Mouse (Mus musculus) embryonic facial prominence, embryonic 12.5 days (tissue): Measurements from ENCODE around the gene Slc5a1. TPM values are rescaled to one million over a fixed set of nuclear protein-coding genes. Genes with fewer than 3 reads are reported as not detected.

Source experiments
- ATAC-seq: fragments of 200-750 bp; cut with Nextera tagmentation; 2 replicates; pipeline ENCODE4 v1.8.0; 2017; ENCODE audit not compliant: insufficient number of reproducible peaks, insufficient read depth, low FRiP score, low TSS enrichment
- H3K27ac ChIP-seq: fragments of 300-500 bp; sonication (generic); 2 replicates; pipeline ENCODE4 v1.5.1; 2016; ENCODE audit warnings: mild to moderate bottlenecking
- H3K27me3 ChIP-seq: fragments of 300-500 bp; sonication (generic); 2 replicates; pipeline ENCODE4 v1.6.1; 2016; ENCODE audit warnings: mild to moderate bottlenecking, moderate library complexity
- H3K36me3 ChIP-seq: fragments of 300-500 bp; sonication (generic); 2 replicates; pipeline ENCODE4 v1.6.1; 2016; ENCODE audit warnings: mild to moderate bottlenecking
- H3K4me1 ChIP-seq: fragments of 300-500 bp; sonication (generic); 2 replicates; pipeline ENCODE4 v1.6.1; 2016
- H3K4me2 ChIP-seq: fragments of 300-500 bp; sonication (generic); replicated peaks from 2 replicates; pipeline ENCODE4 v1.6.1; 2016; ENCODE audit warnings: mild to moderate bottlenecking, moderate library complexity
- H3K4me3 ChIP-seq: fragments of 300-500 bp; sonication (generic); 2 replicates; pipeline ENCODE4 v1.5.1; 2016; ENCODE audit warnings: mild to moderate bottlenecking
- H3K9ac ChIP-seq: fragments of 300-500 bp; sonication (generic); 2 replicates; pipeline ENCODE4 v1.6.1; 2016; ENCODE audit warnings: mild to moderate bottlenecking, moderate library complexity
- H3K9me3 ChIP-seq: fragments of 300-500 bp; sonication (generic); 2 replicates; pipeline ENCODE4 v1.6.1; 2016; ENCODE audit warnings: mild to moderate bottlenecking, moderate library complexity
- WGBS: fragments of 180-500 bp; shearing (Covaris S2); methylation state at CpG from one replicate; pipeline ENCODE4 v1.1.7; 2016; 5-methylcytosine and 5-hydroxymethylcytosine counted together
- polyA plus RNA-seq: library from polyadenylated mRNA; unstranded; fragments of >200 nt; fragmentation: Nextera tagmentation; extraction: Ambion mirVana; gene quantifications from 2 replicates; pipeline ENCODE4 v1.2.1, GENCODE M21; 2016

The Slc5a1 gene
- polyA plus RNA-seq, 1 experiment from 2014 or later: not detected

DNA sequence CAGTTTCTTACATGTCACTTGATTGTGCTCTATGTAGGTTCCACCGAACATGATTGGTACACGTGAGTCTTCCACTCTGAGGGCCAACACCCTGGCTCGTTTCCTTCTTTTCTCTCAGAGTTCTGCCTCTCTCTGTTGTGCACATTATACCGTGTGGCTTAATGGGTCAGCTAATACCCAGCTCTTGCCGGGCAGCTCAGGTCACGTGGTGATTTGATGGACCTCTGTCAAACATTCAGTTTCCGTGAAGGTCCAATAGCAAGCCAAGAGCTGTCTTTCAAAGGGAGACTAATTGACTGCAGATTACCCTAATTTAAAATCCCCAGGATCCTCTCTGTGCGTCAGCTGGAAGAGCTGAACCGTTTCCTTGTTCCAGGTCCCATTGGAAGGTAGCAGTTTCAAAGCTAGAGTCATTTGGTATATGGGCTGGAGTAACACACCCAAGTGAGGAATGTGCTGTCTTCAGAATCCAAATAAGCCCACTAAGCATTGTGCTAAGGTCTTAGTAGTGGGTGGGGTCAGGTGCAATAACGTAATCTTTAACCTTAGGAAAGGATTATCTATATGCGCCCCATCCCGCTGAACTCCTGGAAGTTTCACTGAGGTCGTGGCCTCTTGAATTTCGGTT, 3.9 kb downstream of the Slc5a1 start:
- Histone ChIP-seq H3K4me3 (no peak overlapping the region), H3K4me2 (no peak overlapping the region), H3K9ac (no peak overlapping the region), H3K9me3 (no peaks in the 10 kb centered on the region), H3K36me3 (no peaks in the 10 kb centered on the region), H3K4me1 (no peaks in the 10 kb centered on the region; the same call in 1 of the 2 replicates), H3K27me3 (peaks cover 34% of the 10 kb centered on the region), H3K27ac (no peak overlapping the region)
- ATAC-seq: no peak
- 62% methylated on average over 14 of the region's 14 CpGs for whole genome bisulfite sequencing

DNA sequence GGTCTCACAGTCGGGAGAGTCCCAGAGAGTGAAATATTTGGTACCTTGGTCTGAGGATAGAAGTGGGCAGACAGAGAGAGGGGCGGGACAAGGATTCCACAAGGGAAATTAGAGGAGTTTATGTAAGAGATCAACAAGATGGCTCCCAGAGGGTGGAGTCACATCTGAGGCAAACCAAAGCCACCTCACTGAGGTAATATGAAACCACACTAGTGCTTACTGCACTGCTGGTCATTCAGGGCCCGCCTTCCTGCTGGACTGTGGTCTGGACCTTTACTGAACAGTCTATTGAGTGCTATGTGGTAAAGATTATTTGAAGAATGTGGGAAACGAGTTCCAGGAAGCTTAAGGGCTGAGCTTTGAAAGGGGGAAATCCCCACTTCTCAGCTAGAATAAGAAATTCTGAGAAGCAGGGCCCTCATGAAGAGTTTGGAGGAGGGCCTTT, 17.9 kb downstream of the Slc5a1 start:
- Histone ChIP-seq H3K36me3 (no peaks in the 10 kb centered on the region), H3K27ac (no peak overlapping the region), H3K9me3 (no peaks in the 10 kb centered on the region), H3K4me1 (no peaks in the 10 kb centered on the region), H3K9ac (no peak overlapping the region), H3K27me3 (no peaks in the 10 kb centered on the region), H3K4me2 (no peak overlapping the region), H3K4me3 (no peak overlapping the region)
- no peak for ATAC-seq
- WGBS: 38% methylated on average over 4 of the region's 4 CpGs

DNA sequence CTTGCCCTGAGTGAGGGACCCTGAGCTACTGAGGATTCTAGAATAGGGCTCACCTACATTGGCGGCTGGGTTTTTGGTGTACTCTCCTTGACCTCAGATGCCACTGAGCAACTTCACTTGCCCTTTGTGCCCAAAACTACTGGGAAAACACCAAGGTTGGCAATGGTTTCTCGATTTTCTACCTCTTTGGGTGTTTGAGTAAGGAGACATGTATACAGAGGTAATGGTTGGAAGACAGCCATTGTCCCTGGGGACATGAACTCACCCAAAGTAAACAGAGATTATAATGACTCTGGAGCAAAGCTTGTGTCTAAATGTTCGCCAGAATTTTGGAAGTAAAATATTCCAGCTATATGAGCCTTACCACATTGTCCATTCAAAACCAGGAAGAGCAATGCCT, 19.6 kb downstream of the Slc5a1 start:
- ATAC-seq: no peak
- H3K4me1 ChIP-seq: no peaks in the 10 kb centered on the region
- no peak overlapping the region for H3K4me2 ChIP-seq
- no peaks in the 10 kb centered on the region for H3K36me3 ChIP-seq
- H3K27ac ChIP-seq: no peak overlapping the region
- H3K27me3 ChIP-seq: no peaks in the 10 kb centered on the region
- 72% methylated on average over 3 of the region's 3 CpGs for WGBS
- H3K9ac ChIP-seq: no peak overlapping the region
- H3K4me3 ChIP-seq: no peak overlapping the region
- no peaks in the 10 kb centered on the region for H3K9me3 ChIP-seq

DNA sequence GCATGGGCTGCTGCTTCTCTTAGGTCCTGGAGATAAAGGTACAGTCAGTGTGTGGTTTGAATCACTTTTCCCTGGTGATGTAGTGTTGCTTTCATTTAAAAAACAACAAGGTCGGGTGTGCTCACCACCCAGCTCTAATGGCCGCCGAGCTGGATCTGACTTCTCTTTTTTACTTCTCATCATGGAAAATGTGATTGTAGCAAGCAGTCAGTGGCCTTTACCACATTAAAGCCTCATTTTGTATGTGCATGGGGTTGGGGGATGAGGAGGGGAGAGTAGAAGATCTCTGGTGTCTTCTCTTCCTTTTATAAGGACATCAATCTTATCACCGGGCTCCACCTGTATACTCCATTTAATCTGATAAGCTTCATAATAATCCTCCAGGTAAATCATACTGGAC, 21.3 kb downstream of the Slc5a1 start:
- Histone ChIP-seq H3K9me3 (no peaks in the 10 kb centered on the region), H3K4me1 (no peaks in the 10 kb centered on the region), H3K4me2 (no peak overlapping the region), H3K27ac (no peak overlapping the region), H3K36me3 (no peaks in the 10 kb centered on the region), H3K9ac (no peak overlapping the region), H3K27me3 (no peaks in the 10 kb centered on the region), H3K4me3 (no peak overlapping the region)
- ATAC-seq: no peak
- 88% methylated on average over 4 of the region's 4 CpGs for WGBS

DNA sequence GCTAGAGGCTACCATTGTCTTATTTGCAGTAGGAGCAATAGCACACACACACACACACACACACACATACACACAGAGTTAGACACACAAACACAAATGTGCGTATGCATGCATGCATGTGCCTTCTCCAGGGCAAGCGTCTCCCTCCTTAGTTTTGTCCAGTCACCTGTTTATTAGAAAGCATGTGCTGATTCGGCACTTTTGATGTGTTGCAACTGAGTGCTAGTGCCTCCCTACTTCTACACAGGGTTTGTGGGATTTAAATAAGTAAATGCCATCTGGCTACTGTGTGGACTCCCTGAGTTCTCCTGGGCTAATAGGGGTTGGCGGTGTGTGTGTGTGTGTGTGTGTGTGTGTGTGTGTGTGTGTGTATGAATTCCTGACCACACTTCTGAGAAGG, 30.1 kb downstream of the Slc5a1 start:
- H3K27ac ChIP-seq: no peak overlapping the region
- no peak overlapping the region for H3K9ac ChIP-seq
- no peak for ATAC-seq
- H3K4me2 ChIP-seq: no peak overlapping the region
- H3K36me3 ChIP-seq: no peaks in the 10 kb centered on the region
- no peaks in the 10 kb centered on the region for H3K27me3 ChIP-seq
- H3K9me3 ChIP-seq: no peaks in the 10 kb centered on the region
- H3K4me3 ChIP-seq: no peak overlapping the region
- 92% methylated on average over 4 of the region's 4 CpGs for WGBS
- no peaks in the 10 kb centered on the region for H3K4me1 ChIP-seq

DNA sequence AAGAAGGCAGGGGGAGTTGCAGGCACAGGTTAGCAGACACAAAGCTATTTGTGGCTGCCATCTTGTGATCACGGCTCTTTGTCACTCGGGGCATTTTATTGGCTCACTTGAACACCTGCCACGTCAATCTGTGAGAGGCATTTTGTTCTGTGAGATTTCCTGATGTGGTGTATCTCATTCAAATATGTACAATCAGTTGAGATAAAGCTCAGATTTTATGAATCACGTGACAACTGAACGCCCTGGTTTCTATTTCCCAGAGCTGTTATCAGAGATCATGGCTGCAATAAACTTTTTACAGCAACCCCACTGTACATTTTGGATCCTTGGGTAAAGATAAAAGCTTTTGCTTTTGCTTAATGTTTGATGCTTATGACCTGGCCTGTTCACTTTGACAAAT, 31.6 kb downstream of the Slc5a1 start:
- H3K27me3 ChIP-seq: no peaks in the 10 kb centered on the region
- H3K4me3 ChIP-seq: no peak overlapping the region
- H3K9me3 ChIP-seq: no peaks in the 10 kb centered on the region
- no peaks in the 10 kb centered on the region for H3K36me3 ChIP-seq
- no peaks in the 10 kb centered on the region for H3K4me1 ChIP-seq
- no peak for ATAC-seq
- no peak overlapping the region for H3K9ac ChIP-seq
- H3K27ac ChIP-seq: no peak overlapping the region
- WGBS: 84% methylated on average over 5 of the region's 5 CpGs
- H3K4me2 ChIP-seq: no peak overlapping the region

DNA sequence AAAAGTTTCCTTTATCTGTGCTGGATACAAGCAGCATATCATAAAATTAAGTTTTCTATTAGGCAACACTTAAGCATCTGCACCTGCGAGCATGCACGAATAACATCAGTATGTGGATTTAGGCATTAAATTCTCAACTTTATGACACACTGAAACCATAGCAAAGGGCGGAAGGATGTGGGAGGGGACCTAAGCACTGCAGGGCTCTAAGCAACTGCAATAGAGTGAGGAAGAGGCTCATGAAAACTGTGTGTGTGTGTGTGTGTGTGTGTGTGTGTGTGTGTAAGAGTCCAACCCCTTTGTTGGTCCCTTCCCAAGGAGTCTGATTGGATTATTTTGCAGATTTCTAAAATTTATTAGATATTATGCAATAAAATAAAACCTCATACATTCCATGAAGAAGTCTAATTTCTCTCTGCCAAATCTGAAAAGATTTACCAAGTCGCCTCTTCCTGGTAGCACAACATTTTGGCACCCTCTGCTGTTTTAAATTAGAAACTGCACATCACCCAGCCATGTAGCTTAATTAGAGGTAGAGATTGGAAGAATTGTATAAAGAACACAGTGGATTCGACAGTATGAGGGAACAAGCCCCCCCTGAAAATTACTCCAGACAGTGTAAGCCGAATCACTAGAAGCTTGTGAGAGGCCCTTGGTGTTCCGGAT, 38.9 kb downstream of the Slc5a1 start:
- ATAC-seq: no peak
- Histone ChIP-seq H3K4me3 (no peak overlapping the region), H3K4me2 (no peak overlapping the region), H3K4me1 (no peaks in the 10 kb centered on the region), H3K27me3 (no peaks in the 10 kb centered on the region), H3K27ac (no peak overlapping the region), H3K9ac (no peak overlapping the region), H3K9me3 (no peaks in the 10 kb centered on the region), H3K36me3 (no peaks in the 10 kb centered on the region)
- 55% methylated on average over 7 of the region's 7 CpGs for WGBS

DNA sequence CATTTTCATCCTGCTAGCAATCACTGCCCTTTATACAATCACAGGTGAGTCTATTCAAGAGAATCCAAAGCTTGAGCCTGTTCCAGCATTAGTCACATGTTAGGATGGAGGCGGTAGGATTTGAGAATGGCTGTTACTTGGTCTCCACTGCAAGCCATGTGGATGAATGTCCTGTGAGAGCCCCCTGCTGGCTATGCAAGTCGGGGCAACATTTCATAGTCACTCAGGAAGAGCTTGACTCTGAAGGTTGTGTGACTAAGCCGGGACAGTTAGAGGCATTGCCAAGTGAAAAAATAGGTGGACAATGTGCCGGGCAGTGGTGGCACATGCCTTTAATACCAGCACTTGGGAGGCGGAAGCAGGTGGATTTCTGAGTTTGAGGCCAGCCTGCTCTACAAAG, 40.0 kb downstream of the Slc5a1 start:
- 50% methylated on average over 5 of the region's 5 CpGs for WGBS

DNA sequence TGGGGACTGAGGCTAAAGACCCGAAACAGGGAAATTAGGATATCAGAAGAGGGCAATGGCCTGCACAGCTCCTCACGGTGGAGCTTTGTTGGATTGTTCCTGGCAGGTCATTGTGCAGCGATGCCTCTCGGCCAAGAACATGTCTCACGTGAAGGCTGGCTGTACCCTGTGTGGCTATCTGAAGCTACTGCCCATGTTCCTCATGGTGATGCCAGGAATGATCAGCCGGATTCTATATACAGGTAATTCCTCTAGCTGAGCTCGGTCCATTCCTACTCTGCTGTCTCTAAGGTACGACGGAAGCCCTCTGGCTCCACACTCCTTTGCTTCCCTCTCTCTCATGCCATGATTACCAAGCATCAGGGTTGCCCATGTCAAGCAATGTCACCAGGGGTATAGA, 42.8 kb downstream of the Slc5a1 start:
- WGBS: 79% methylated on average over 9 of the region's 9 CpGs
- no peak overlapping the region for H3K27ac ChIP-seq

More for the DNA sequence above, 40.0 kb downstream of the Slc5a1 start:
- no peak for ATAC-seq
- Histone ChIP-seq H3K9me3 (no peaks in the 10 kb centered on the region), H3K27ac (no peak overlapping the region), H3K4me1 (no peaks in the 10 kb centered on the region), H3K36me3 (no peaks in the 10 kb centered on the region), H3K9ac (no peak overlapping the region), H3K4me2 (no peak overlapping the region), H3K27me3 (no peaks in the 10 kb centered on the region), H3K4me3 (no peak overlapping the region)

DNA sequence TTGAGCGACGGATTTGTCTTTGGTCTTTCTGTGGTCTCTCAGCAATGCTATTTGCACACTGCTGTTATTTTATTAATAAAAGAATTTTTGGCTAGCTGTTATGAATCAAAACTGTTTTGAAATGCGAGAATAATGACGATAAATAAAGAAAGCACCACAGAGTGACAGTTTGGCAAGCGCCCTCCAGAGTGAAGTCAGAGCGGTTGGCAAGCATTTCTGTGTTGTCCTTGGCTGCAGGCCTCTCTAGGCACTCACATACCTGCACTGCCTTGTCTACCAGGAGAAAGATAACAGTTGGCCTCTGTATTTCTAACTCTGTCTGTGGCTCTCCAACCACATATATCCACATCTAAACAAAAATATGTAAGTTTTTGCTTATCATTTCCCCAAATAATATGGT, 43.7 kb downstream of the Slc5a1 start:
- WGBS: 73% methylated on average over 6 of the region's 6 CpGs
- no peak for ATAC-seq
- no peak overlapping the region for H3K9ac ChIP-seq
- H3K9me3 ChIP-seq: no peaks in the 10 kb centered on the region
- H3K36me3 ChIP-seq: no peaks in the 10 kb centered on the region
- no peaks in the 10 kb centered on the region for H3K27me3 ChIP-seq
- no peak overlapping the region for H3K4me3 ChIP-seq
- H3K27ac ChIP-seq: no peak overlapping the region
- no peaks in the 10 kb centered on the region for H3K4me1 ChIP-seq
- no peak overlapping the region for H3K4me2 ChIP-seq

More for the DNA sequence above, 42.8 kb downstream of the Slc5a1 start:
- Histone ChIP-seq H3K36me3 (no peaks in the 10 kb centered on the region), H3K4me2 (no peak overlapping the region), H3K4me3 (no peak overlapping the region), H3K9ac (no peak overlapping the region), H3K27me3 (no peaks in the 10 kb centered on the region), H3K4me1 (no peaks in the 10 kb centered on the region), H3K9me3 (no peaks in the 10 kb centered on the region)
- no peak for ATAC-seq

DNA sequence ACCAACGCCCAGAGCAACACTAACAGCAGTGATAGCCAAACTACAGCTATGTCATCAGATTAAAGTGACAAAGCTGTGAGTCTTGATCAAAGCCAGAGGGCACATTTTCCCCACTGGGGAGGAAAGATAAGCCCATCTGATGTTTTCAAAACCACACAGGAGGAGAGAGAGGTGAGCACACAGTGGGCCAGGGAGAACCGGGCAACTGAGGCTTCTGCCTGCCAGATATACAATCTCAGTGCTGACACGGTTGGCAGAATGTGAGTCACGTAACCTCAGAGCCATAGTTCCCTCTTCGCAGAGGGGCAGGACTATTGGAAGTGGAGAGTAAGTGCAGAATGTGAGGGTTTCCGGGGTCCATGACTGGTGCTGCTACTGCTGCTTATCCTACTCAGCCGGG, 89.5 kb downstream of the Slc5a1 start:
- ATAC-seq: no peak
- Histone ChIP-seq H3K27ac (no peak overlapping the region), H3K9me3 (no peaks in the 10 kb centered on the region), H3K4me1 (no peaks in the 10 kb centered on the region), H3K4me2 (no peak overlapping the region), H3K9ac (no peak overlapping the region), H3K27me3 (no peaks in the 10 kb centered on the region), H3K4me3 (no peak overlapping the region), H3K36me3 (no peaks in the 10 kb centered on the region)
- WGBS: 45% methylated on average over 7 of the region's 7 CpGs

DNA sequence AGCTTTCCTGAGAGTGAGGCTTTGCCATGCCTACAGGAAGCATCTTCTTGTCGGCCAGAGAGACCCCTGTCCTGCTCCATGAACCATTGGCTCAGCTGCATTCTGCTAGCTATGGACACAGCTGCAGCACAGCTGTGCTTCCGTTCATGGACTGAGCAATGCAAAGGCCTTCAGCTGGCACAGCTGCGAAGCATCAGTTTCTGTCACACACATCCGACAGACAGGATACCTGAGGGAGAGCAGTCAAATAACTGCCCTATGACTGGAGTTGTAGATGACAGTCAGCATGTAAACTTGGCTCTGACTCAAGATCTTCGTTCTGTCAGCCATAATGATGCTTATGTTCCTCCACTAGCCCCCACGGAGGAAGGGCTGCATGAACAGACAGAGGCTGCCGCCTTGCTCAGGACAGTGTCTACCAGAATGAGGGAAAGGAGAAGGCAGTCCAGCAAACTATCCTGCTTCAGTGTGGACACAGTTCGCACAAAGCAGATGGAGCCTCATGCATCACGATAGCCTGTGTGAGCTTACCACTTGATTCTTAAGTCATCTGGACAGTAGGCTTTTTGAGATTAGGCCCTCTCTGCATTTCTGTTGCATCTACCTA, 91.3 kb downstream of the Slc5a1 start:
- Histone ChIP-seq H3K36me3 (no peaks in the 10 kb centered on the region), H3K4me1 (no peaks in the 10 kb centered on the region), H3K9ac (no peak overlapping the region), H3K4me2 (no peak overlapping the region), H3K27me3 (no peaks in the 10 kb centered on the region), H3K9me3 (no peaks in the 10 kb centered on the region), H3K4me3 (no peak overlapping the region), H3K27ac (no peak overlapping the region)
- ATAC-seq: no peak
- 65% methylated on average over 9 of the region's 9 CpGs for WGBS
